Mouse (Mus musculus): Measurements from ENCODE around the gene Mapkap1. TPM values are rescaled to one million over a fixed set of nuclear protein-coding genes. Genes with fewer than 3 reads are reported as not detected.

Gene Mapkap1
- polyA plus RNA-seq, 1 experiment from 2014 or later: 94.3 TPM

DNA sequence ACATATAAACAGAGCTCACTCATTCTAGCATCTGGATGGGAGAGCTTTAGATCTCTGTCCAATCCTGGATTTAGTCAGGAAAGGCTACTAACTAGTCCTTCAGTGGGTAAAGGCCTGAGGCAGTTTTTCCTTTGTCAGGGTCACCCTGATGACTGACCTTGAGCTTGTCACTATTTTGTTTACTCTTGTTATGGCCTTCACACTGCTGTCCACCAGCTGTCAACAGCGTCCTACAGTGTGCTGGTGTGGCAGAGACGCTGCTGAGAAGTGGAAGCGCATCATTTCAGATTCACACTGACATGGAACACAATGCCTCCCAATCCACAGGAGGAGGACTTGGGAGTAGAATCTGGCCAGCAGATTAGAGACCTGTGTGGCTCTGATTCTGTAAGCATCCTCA, 130.8 kb downstream of the Mapkap1 start:
- Histone ChIP-seq H3K27ac (replicated peaks) (no peak overlapping the region), H3K4me1 (peaks cover 34% of the 10 kb centered on the region)

DNA sequence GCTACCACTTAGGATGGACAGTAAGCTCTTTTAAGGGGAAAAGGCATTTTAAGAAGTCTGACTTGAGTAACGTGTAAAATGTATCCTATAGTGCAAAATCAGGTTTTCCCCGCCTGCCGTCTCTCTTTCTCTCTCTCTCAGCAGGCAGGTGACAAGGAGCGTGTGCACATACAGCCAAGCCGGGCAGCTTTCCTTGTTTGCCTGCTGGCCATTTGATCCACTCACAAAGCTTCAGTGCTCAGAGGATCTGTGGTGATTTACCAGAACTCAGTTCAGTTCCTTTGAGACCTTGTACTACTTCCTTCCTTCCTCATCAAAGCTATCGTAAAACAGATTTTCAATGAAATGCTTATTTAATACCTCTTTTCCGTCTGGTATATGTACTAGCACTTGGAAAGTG, 137.0 kb downstream of the Mapkap1 start:
- no peak overlapping the region for H3K4me2 ChIP-seq
- no peaks in the 10 kb centered on the region for H3K27me3 ChIP-seq (replicated peaks)
- H3K9ac ChIP-seq (replicated peaks): no peak overlapping the region
- H3K4me1 ChIP-seq: peaks cover 20% of the 10 kb centered on the region
- no peak overlapping the region for H3K27ac ChIP-seq (replicated peaks)
- H3K4me3 ChIP-seq (replicated peaks): no peak overlapping the region
- ATAC-seq (ENCODE audit: low FRiP score): no peak
- 55% methylated on average over 7 of the region's 7 CpGs for WGBS
- no peaks in the 10 kb centered on the region for H3K36me3 ChIP-seq
- H3K9me3 ChIP-seq (replicated peaks): no peaks in the 10 kb centered on the region

More for the DNA sequence above, 130.8 kb downstream of the Mapkap1 start:
- Histone ChIP-seq H3K9ac (replicated peaks) (no peak overlapping the region), H3K36me3 (no peaks in the 10 kb centered on the region), H3K4me2 (no peak overlapping the region), H3K9me3 (replicated peaks) (no peaks in the 10 kb centered on the region), H3K4me3 (replicated peaks) (no peak overlapping the region), H3K27me3 (replicated peaks) (no peaks in the 10 kb centered on the region)
- WGBS: 79% methylated on average over 3 of the region's 3 CpGs
- ATAC-seq (ENCODE audit: low FRiP score): no peak

GRCm38 (mm10) chr2:34544021-34544420, 137.4 kb downstream of the Mapkap1 start:
- Histone ChIP-seq H3K4me2 (no peak overlapping the region), H3K4me3 (replicated peaks) (no peak overlapping the region), H3K27me3 (replicated peaks) (no peaks in the 10 kb centered on the region), H3K9ac (replicated peaks) (no peak overlapping the region), H3K27ac (replicated peaks) (no peak overlapping the region), H3K36me3 (no peaks in the 10 kb centered on the region), H3K4me1 (peaks cover 17% of the 10 kb centered on the region), H3K9me3 (replicated peaks) (no peaks in the 10 kb centered on the region)
- WGBS: 26% methylated on average over 3 of the region's 3 CpGs
- ATAC-seq (ENCODE audit: low FRiP score): no peak

DNA sequence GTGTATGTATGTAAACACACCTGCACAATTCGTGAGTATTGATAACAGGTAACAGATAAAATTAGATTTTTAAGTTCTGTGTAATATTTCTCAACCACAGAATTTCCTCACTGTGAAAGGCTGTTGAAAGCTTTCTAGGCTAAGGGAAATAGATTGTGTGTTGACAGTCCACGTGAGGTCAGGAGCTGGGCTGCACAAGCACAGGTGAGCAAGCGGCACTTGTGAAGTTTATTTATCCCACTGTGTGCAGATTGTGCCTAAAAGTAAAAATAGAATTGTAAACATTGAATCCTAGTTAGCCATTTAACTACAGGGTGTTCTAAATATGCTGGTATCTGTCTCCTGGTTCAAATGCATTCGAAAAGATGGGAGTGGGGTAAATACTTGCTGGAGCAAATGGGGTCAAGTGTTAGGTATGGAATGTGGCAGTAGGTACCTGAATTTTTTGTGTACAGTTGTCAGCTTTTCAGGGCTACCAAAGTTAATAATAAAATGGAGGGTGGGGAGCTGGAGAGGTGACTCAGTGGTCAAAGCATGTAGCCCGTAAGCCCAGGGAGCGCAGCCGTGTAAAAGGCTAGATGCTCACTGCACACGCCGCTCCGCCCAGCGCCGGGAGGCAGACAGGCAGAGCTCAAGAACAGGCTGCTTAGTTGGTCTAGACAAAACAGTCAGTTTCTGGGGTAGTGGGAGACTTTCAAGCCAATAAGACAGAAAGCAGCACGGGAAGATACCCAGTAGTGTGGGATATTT, 138.2 kb downstream of the Mapkap1 start:
- Histone ChIP-seq H3K4me2 (no peak overlapping the region), H3K27ac (replicated peaks) (no peak overlapping the region), H3K27me3 (replicated peaks) (no peaks in the 10 kb centered on the region), H3K4me1 (peaks cover 12% of the 10 kb centered on the region), H3K4me3 (replicated peaks) (no peak overlapping the region), H3K9ac (replicated peaks) (no peak overlapping the region), H3K9me3 (replicated peaks) (no peaks in the 10 kb centered on the region), H3K36me3 (no peaks in the 10 kb centered on the region)
- WGBS: 94% methylated on average over 13 of the region's 13 CpGs
- no peak for ATAC-seq (ENCODE audit: low FRiP score)

- Histone ChIP-seq H3K4me2 (no peak overlapping the region), H3K4me3 (replicated peaks) (no peak overlapping the region), H3K27me3 (replicated peaks) (no peaks in the 10 kb centered on the region), H3K4me1 (peaks cover 8% of the 10 kb centered on the region; the same call in 1 of the 2 replicates), H3K27ac (replicated peaks) (peak overlapping the region; percentile 51), H3K36me3 (no peaks in the 10 kb centered on the region), H3K9me3 (replicated peaks) (no peaks in the 10 kb centered on the region), H3K9ac (replicated peaks) (no peak overlapping the region)
- ATAC-seq (ENCODE audit: low FRiP score): no peak; the same call in 1 of the 2 replicates
- 71% methylated on average over 3 of the region's 3 CpGs for WGBS
Observed at GRCm38 (mm10) chr2:34546176-34546677, 139.7 kb downstream of the Mapkap1 start.

DNA sequence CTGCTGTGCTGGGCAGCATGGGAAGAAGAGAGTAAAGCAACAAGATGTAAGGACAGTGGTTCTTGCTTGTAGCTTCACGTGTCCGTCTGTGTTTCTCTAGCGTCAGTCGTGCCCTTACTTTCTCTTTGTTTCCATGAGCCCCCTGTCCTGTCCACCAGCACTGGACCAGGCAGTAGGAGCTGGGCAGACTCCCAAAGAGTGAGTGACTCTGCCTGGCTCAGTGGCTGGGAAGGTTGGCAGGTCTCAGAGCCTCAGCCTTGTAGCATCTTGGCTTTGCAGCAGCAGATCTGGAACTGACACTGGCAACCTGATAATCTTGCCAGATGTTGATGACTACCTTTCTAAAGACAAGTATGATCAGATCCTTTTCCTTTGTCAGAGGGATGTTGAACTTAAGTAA, 140.9 kb downstream of the Mapkap1 start:
- Histone ChIP-seq H3K4me2 (no peak overlapping the region), H3K27ac (replicated peaks) (no peak overlapping the region), H3K27me3 (replicated peaks) (no peaks in the 10 kb centered on the region), H3K36me3 (no peaks in the 10 kb centered on the region), H3K4me1 (peaks cover 13% of the 10 kb centered on the region; the same call in 1 of the 2 replicates), H3K9ac (replicated peaks) (no peak overlapping the region), H3K9me3 (replicated peaks) (no peaks in the 10 kb centered on the region), H3K4me3 (replicated peaks) (no peak overlapping the region)
- WGBS: 83% methylated on average over 4 of the region's 4 CpGs
- ATAC-seq (ENCODE audit: low FRiP score): no peak

- WGBS: 91% methylated on average over 5 of the region's 5 CpGs
- Histone ChIP-seq H3K9ac (replicated peaks) (no peak overlapping the region), H3K4me3 (replicated peaks) (no peak overlapping the region), H3K9me3 (replicated peaks) (no peaks in the 10 kb centered on the region), H3K4me2 (no peak overlapping the region), H3K4me1 (peaks cover 13% of the 10 kb centered on the region; the same call in 1 of the 2 replicates), H3K27ac (replicated peaks) (no peak overlapping the region), H3K36me3 (no peaks in the 10 kb centered on the region), H3K27me3 (replicated peaks) (no peaks in the 10 kb centered on the region)
- no peak for ATAC-seq (ENCODE audit: low FRiP score)
Observed at GRCm38 (mm10) chr2:34548961-34549360, 142.4 kb downstream of the Mapkap1 start.

GRCm38 (mm10) chr2:34549469-34549868, 142.9 kb downstream of the Mapkap1 start:
- Histone ChIP-seq H3K4me2 (no peak overlapping the region), H3K9me3 (replicated peaks) (no peaks in the 10 kb centered on the region), H3K27ac (replicated peaks) (no peak overlapping the region), H3K4me1 (peaks cover 10% of the 10 kb centered on the region; the same call in 1 of the 2 replicates), H3K9ac (replicated peaks) (no peak overlapping the region), H3K4me3 (replicated peaks) (no peak overlapping the region), H3K36me3 (no peaks in the 10 kb centered on the region), H3K27me3 (replicated peaks) (no peaks in the 10 kb centered on the region)
- 76% methylated on average over 7 of the region's 7 CpGs for WGBS
- ATAC-seq (ENCODE audit: low FRiP score): no peak

- H3K4me1 ChIP-seq: peaks cover 10% of the 10 kb centered on the region; the same call in 1 of the 2 replicates
Observed at GRCm38 (mm10) chr2:34552772-34553171, 146.2 kb downstream of the Mapkap1 start.

GRCm38 (mm10) chr2:34553580-34554231, 147.1 kb downstream of the Mapkap1 start:
- Histone ChIP-seq H3K9me3 (replicated peaks) (no peaks in the 10 kb centered on the region), H3K4me3 (replicated peaks) (no peak overlapping the region), H3K27me3 (replicated peaks) (no peaks in the 10 kb centered on the region), H3K27ac (replicated peaks) (no peak overlapping the region), H3K36me3 (no peaks in the 10 kb centered on the region), H3K4me1 (peaks cover 10% of the 10 kb centered on the region; the same call in 1 of the 2 replicates), H3K4me2 (no peak overlapping the region), H3K9ac (replicated peaks) (no peak overlapping the region)
- 77% methylated on average over 6 of the region's 6 CpGs for WGBS
- ATAC-seq (ENCODE audit: low FRiP score): no peak

More at GRCm38 (mm10) chr2:34552772-34553171, 146.2 kb downstream of the Mapkap1 start:
- Histone ChIP-seq H3K9ac (replicated peaks) (no peak overlapping the region), H3K27ac (replicated peaks) (no peak overlapping the region), H3K9me3 (replicated peaks) (no peaks in the 10 kb centered on the region), H3K4me3 (replicated peaks) (no peak overlapping the region), H3K36me3 (no peaks in the 10 kb centered on the region), H3K4me2 (no peak overlapping the region), H3K27me3 (replicated peaks) (no peaks in the 10 kb centered on the region)
- no peak for ATAC-seq (ENCODE audit: low FRiP score)
- 54% methylated on average over 2 of the region's 2 CpGs for WGBS

GRCm38 (mm10) chr2:34560146-34560545, 153.6 kb downstream of the Mapkap1 start:
- Histone ChIP-seq H3K36me3 (no peaks in the 10 kb centered on the region), H3K4me1 (0 out of 2 replicates have a peak, but pooled peaks cover 5% of the 10 kb centered on the region), H3K4me2 (no peak overlapping the region), H3K9ac (replicated peaks) (no peak overlapping the region), H3K27me3 (replicated peaks) (no peaks in the 10 kb centered on the region), H3K9me3 (replicated peaks) (no peaks in the 10 kb centered on the region), H3K27ac (replicated peaks) (no peak overlapping the region), H3K4me3 (replicated peaks) (no peak overlapping the region)
- no peak for ATAC-seq (ENCODE audit: low FRiP score)
- 70% methylated on average over 5 of the region's 5 CpGs for WGBS
